17 mouse cellular contexts compared by ENCODE assay signal in genomic region chr4:7670795-7671105, GRCm38 (mm10).
DNase-seq lines count a peak whose midpoint lies in the region; ATAC-seq lines count a peak whose summit lies in the region.
"Had no signal": no experiment of that assay in that cellular context is flagged by ENCODE, and none has a peak within 500 bp of the region (broad histone marks: within the 10 kb centered on the region; RNA-seq: fewer than 3 reads in every experiment).

No protein-coding gene starts in this region.

- H3K36me3 ChIP-seq in kidney, embryonic 16.5 days (ENCODE audit: insufficient read depth, low read length): no peaks in the 10 kb centered on the region
- no peaks in the 10 kb centered on the region for H3K36me3 ChIP-seq in lung, embryonic 16.5 days (ENCODE audit: control insufficient read depth, insufficient read depth, low read length)
- no peaks in the 10 kb centered on the region for H3K36me3 ChIP-seq in stomach, embryonic 14.5 days (ENCODE audit: control insufficient read depth, insufficient read depth, low read length)
- H3K36me3 ChIP-seq: heart, embryonic 10.5 days; kidney, embryonic 15.5 days; neural tube, embryonic 12.5 days had no signal

- no peaks in the 10 kb centered on the region for H3K9me3 ChIP-seq in kidney, embryonic 16.5 days (ENCODE audit: low read length)
- H3K9me3 ChIP-seq in lung, embryonic 16.5 days (ENCODE audit: control insufficient read depth, low read length): no peaks in the 10 kb centered on the region
- H3K9me3 ChIP-seq in stomach, embryonic 14.5 days (ENCODE audit: control insufficient read depth, low read depth, low read length): no peaks in the 10 kb centered on the region
- H3K9me3 ChIP-seq: heart, embryonic 10.5 days; kidney, embryonic 15.5 days; neural tube, embryonic 12.5 days had no signal

- no peak for DNase-seq in kidney, postnatal 14 days
- no peak for DNase-seq in lung, postnatal 4 days
- DNase-seq in gastrocnemius, postnatal 25 days: peak; percentile 8
- DNase-seq in embryo, embryonic 11 days: no peak
- DNase-seq: adrenal gland, postnatal 25 days; cerebellum, adult 9-10 months; left cerebral cortex, postnatal 4 days; thymus, postnatal 25 days had no signal

- no peaks in the 10 kb centered on the region for H3K4me1 ChIP-seq in kidney, embryonic 16.5 days (ENCODE audit: insufficient read depth, low read length)
- peaks cover 2% of the 10 kb centered on the region for H3K4me1 ChIP-seq in lung, embryonic 16.5 days (replicated peaks; ENCODE audit: control insufficient read depth, insufficient read depth, low read length)
- no peaks in the 10 kb centered on the region for H3K4me1 ChIP-seq in stomach, embryonic 14.5 days (ENCODE audit: control insufficient read depth, insufficient read depth, low read length)
- H3K4me1 ChIP-seq: heart, embryonic 10.5 days; kidney, embryonic 15.5 days; neural tube, embryonic 12.5 days had no signal

- H3K27ac ChIP-seq in kidney, embryonic 16.5 days (ENCODE audit: low read length): no peak overlapping the region
- peak overlapping the region; percentile 43; the same call in 1 of the 2 replicates for H3K27ac ChIP-seq in lung, embryonic 16.5 days (ENCODE audit: low read length)
- H3K27ac ChIP-seq in stomach, embryonic 14.5 days (ENCODE audit: low read length): peak overlapping the region; percentile 77
- H3K27ac ChIP-seq: heart, embryonic 10.5 days; neural tube, embryonic 12.5 days had no signal

- H3K4me3 ChIP-seq in kidney, embryonic 16.5 days (ENCODE audit: low read length): no peak overlapping the region
- H3K4me3 ChIP-seq in lung, embryonic 16.5 days (ENCODE audit: low read length): no peak overlapping the region
- H3K4me3 ChIP-seq in stomach, embryonic 14.5 days (ENCODE audit: low read depth, low read length): no peak overlapping the region
- H3K4me3 ChIP-seq: heart, embryonic 10.5 days; kidney, embryonic 15.5 days; neural tube, embryonic 12.5 days had no signal

- no peaks in the 10 kb centered on the region for H3K27me3 ChIP-seq in kidney, embryonic 16.5 days (ENCODE audit: insufficient read depth, low read length)
- no peaks in the 10 kb centered on the region for H3K27me3 ChIP-seq in lung, embryonic 16.5 days (ENCODE audit: control insufficient read depth, insufficient read depth, low read depth, low read length)
- H3K27me3 ChIP-seq in stomach, embryonic 14.5 days (ENCODE audit: control insufficient read depth, insufficient read depth, low read length): no peaks in the 10 kb centered on the region
- H3K27me3 ChIP-seq: kidney, embryonic 15.5 days; neural tube, embryonic 12.5 days had no signal

- peak; percentile 57; the same call in 1 of the 2 replicates for ATAC-seq in kidney, embryonic 16.5 days (ENCODE audit: low FRiP score, low TSS enrichment)
- ATAC-seq in lung, embryonic 16.5 days (ENCODE audit: low read depth): peak; percentile 69
- ATAC-seq in stomach, embryonic 14.5 days (ENCODE audit: insufficient number of reproducible peaks, insufficient read depth, low FRiP score, low read depth): 0 out of 2 replicates have a peak, but pooled peaks have one; percentile 71
- no peak for ATAC-seq in megakaryocyte-erythroid progenitor cell, adult 5-6 weeks (replicated peaks; ENCODE audit: low FRiP score, low TSS enrichment, poor library complexity, severe bottlenecking)
- ATAC-seq: CD4-positive, CD25-positive, alpha-beta regulatory T cell, adult 4 months; midbrain, embryonic 16.5 days had no signal

- no peak overlapping the region for H3K9ac ChIP-seq in kidney, embryonic 16.5 days (replicated peaks; ENCODE audit: low read length)
- H3K9ac ChIP-seq in lung, embryonic 16.5 days (ENCODE audit: low read length): no peak overlapping the region
- no peak overlapping the region for H3K9ac ChIP-seq in stomach, embryonic 14.5 days (replicated peaks; ENCODE audit: low read depth, low read length)
- H3K9ac ChIP-seq: kidney, embryonic 15.5 days; neural tube, embryonic 12.5 days had no signal

- WGBS in kidney, embryonic 16.5 days: 64% methylated on average over 4 of the region's 4 CpGs
- WGBS in lung, embryonic 16.5 days: 59% methylated on average over 4 of the region's 4 CpGs
- 43% methylated on average over 4 of the region's 4 CpGs for WGBS in stomach, embryonic 14.5 days

- H3K4me2 ChIP-seq in kidney, embryonic 16.5 days (replicated peaks; ENCODE audit: low read depth, low read length): no peak overlapping the region
- 0 out of 2 replicates have a peak overlapping the region, but pooled peaks have one; percentile 8 for H3K4me2 ChIP-seq in lung, embryonic 16.5 days (ENCODE audit: low read depth, low read length)
- H3K4me2 ChIP-seq in stomach, embryonic 14.5 days (replicated peaks; ENCODE audit: low read depth, low read length): no peak overlapping the region
- H3K4me2 ChIP-seq: kidney, embryonic 15.5 days; neural tube, embryonic 12.5 days had no signal
